Mouse (Mus musculus): ENCODE data around the gene Evpl. TPM values are rescaled to one million over a fixed set of nuclear protein-coding genes. Genes with fewer than 3 reads are reported as not detected.

The Evpl gene
- 2.1 and 2.3 TPM in 2 replicates for polyA plus RNA-seq (2012; rRNA removed; ENCODE audit: low replicate concordance)

DNA sequence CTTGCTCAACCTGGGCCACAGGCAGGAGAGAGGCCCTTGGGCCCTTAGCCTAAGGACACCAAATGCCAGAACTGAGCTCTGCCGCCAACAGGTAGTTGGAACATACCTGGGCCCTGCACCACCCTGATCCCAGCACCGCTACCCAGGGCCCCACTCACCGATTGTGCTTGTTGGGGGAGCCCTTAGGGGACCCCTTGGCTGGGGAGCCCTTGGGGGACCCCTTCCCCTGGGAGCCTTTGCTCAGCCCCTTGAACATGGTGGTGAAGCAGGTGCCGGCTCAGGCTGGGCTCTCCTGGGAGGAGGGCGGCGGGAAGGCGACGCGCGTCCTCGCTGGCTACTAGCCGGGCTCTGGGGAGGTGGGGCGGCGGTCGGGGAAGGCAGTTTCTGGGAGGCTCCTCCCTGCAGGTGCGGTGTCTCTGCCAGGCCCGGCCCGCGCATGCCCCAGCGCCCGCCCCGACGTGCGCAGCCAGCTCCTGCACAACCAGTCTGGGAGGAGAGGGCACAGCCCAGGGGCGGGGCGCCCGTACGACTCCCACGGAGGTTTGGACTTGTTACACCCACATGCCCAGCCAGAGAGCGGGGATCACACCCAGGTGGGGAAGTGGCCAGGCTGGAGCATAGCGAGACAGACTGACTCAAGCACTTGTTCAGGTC lies at the start of gene Evpl:
Gene Evpl (minus strand): TSS at position 336 of the 654 bp plus-strand sequence.

DNA sequence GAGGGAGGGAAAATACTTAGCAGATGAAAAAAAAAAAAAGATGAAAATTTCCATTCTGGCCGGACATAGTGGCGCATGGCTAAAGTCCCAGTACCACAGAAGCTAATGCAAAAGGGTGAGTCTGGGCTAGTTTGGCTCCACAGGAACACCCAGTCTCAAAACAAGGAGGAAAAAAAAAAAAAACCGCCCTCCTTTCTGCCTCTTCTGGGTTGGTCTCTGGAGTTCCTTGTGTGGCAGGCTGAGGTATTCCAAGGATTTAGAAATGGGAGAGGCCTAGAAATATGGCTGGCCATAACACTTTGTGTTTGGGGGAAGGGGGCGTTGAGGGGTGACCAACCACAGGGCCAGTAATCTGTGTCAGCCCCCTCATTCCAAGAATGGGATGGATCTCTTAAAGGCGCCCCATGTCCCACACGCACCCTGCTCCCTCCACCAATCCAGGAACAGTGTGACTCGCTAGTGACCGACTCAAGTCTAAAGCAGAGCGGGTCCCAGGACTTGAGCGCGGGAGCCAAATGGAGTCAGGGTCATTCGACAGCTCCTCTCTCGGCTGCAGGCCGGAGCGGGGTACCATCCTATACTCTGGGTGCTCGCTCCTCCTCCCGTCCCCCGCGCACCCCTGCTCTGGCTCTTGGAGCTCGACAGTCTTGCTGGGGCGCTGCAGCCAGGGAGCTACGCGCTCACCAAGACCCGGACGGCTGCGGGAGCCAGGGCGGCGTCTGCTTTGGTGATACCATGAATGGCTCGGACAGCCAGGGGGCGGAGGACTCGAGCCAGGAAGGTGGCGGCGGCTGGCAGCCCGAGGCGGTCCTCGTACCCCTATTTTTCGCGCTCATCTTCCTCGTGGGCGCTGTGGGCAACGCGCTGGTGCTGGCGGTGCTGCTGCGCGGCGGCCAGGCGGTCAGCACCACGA lies 43.1 kb upstream of the Evpl start, which contains the start of gene Galr2:
Gene Galr2 (plus strand): TSS at position 189 of the 913 bp plus-strand sequence.

DNA sequence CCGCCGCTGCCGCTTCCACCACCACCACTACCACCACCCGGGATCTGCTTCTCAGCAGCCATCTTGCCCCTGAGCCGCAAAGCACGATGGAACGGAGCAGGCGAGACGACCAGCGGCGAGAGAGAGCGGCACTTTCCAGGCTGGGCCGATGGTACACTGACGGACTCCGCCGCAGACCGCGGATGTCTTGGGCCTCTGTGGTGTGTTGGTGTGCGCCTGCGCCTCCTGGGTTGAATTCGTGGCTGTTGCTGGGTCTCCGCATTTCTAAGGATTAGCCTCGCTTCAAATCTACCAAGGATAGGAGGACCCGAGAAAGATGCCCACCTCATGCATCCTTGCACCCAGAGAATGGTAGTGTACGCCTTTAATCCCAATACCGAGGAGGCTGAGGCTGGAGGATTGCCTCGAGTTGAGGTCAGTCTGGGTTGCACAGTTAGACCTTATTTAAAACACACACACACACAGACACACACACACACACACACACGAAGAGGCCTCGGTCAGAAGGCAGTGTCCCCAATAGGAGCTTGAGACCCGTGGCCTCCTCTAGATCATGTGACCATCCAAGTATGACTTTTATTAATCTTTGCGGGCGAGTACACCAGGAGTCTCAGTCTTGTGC lies 36.3 kb upstream of the Evpl start, which contains the start of gene Srp68:
Gene Srp68 (minus strand): TSS at position 173 of the 622 bp plus-strand sequence.

DNA sequence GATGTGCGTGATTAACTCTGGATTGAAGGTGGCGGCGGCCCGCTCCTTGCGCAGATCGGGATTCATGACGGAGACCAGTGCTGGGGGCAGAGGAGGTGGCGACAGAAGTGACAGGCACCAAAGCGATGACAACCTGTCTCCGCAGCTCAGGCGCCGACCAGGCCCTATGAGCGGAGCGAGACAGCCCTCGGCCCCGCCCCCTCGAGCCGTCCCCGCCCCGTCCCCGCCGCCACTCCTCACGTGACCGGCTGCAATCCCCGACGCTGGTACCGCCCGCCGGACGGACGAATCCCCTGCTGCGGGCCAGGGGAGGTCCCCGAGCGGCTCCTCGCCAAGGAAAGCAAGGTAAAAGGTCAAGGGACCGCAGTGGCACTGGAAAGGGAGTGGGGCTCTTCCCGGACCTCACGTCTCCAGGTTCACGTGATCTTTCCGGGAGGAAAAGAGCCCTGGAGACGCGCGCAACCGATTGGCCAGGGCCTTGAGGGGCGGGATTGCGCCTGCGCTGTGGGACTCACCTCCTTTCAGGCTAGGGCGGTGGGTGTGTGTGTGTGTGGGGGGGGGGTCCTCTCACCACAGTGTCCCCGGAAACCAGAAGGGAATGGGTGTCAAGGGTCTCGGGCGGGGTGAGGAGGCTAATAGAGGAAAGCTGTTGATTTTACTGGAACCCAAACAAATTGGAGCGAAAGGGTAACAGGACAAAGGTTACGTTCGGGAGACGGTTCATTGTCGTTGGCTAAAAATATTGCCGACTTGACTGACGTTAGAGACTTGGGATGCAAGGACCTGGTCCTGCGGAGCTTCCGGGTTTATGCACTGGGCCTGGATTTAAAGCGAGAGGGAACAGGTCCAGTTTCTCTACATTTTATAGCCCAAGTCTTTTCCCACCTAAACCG lies 39.0 kb downstream of the Evpl start, which contains the start of the genes Ten1 and Acox1:
Gene Ten1 (plus strand): TSS at position 217 of the 893 bp plus-strand sequence.
Gene Acox1 (minus strand): TSS at position 407 of the 893 bp plus-strand sequence.

Other genes with a start within 250 kb of the Evpl start
- 28.6 and 54.6 TPM in 2 replicates for gene Galk1, start 225.4 kb downstream of the Evpl start, polyA plus RNA-seq (2012; rRNA removed; ENCODE audit: low replicate concordance)
- 102 and 188 TPM in 2 replicates for gene H3f3b, start 210.1 kb downstream of the Evpl start, polyA plus RNA-seq (2012; rRNA removed; ENCODE audit: low replicate concordance)
- 37.4 and 48.0 TPM in 2 replicates for gene Unk, start 207.8 kb downstream of the Evpl start, polyA plus RNA-seq (2012; rRNA removed; ENCODE audit: low replicate concordance)
- gene Unc13d, start 160.1 kb downstream of the Evpl start, polyA plus RNA-seq (2012; rRNA removed; ENCODE audit: low replicate concordance): 14.4 and 37.9 TPM in 2 replicates
- gene Wbp2, start 151.1 kb downstream of the Evpl start, polyA plus RNA-seq (2012; rRNA removed; ENCODE audit: low replicate concordance): 291 and 325 TPM in 2 replicates
- gene Trim47, start 110.9 kb downstream of the Evpl start, polyA plus RNA-seq (2012; rRNA removed; ENCODE audit: low replicate concordance): 42.5 and 95.6 TPM in 2 replicates
- gene Trim65, start 106.9 kb downstream of the Evpl start, polyA plus RNA-seq (2012; rRNA removed; ENCODE audit: low replicate concordance): 20.6 and 27.9 TPM in 2 replicates
- 44.1 and 64.5 TPM in 2 replicates for gene Mrpl38, start 99.2 kb downstream of the Evpl start, polyA plus RNA-seq (2012; rRNA removed; ENCODE audit: low replicate concordance)
- 22.1 and 23.9 TPM in 2 replicates for gene Fbf1, start 69.9 kb downstream of the Evpl start, polyA plus RNA-seq (2012; rRNA removed; ENCODE audit: low replicate concordance)
- gene Ten1, start 39.2 kb downstream of the Evpl start, polyA plus RNA-seq (2012; rRNA removed; ENCODE audit: low replicate concordance): 22.2 and 23.8 TPM in 2 replicates
- gene Acox1, start 39.0 kb downstream of the Evpl start, polyA plus RNA-seq (2012; rRNA removed; ENCODE audit: low replicate concordance): 109 and 191 TPM in 2 replicates
- gene Srp68, start 36.1 kb upstream of the Evpl start, polyA plus RNA-seq (2012; rRNA removed; ENCODE audit: low replicate concordance): 30.3 and 47.4 TPM in 2 replicates
- 0.06 and 0.19 TPM in 2 replicates for gene Galr2, start 42.9 kb upstream of the Evpl start, polyA plus RNA-seq (2012; rRNA removed; ENCODE audit: low replicate concordance)
- gene Exoc7, start 69.2 kb upstream of the Evpl start, polyA plus RNA-seq (2012; rRNA removed; ENCODE audit: low replicate concordance): 27.4 and 47.5 TPM in 2 replicates
- gene Foxj1, start 97.3 kb upstream of the Evpl start, polyA plus RNA-seq (2012; rRNA removed; ENCODE audit: low replicate concordance): 1.7 and 4.5 TPM in 2 replicates
- gene Rnf157, start 175.0 kb upstream of the Evpl start, polyA plus RNA-seq (2012; rRNA removed; ENCODE audit: low replicate concordance): 7.3 TPM in 2 replicates
- gene Ubald2, start 196.0 kb upstream of the Evpl start, polyA plus RNA-seq (2012; rRNA removed; ENCODE audit: low replicate concordance): 98.8 and 178 TPM in 2 replicates
- 0.27 and 0.59 TPM in 2 replicates for gene Qrich2, start 228.2 kb upstream of the Evpl start, polyA plus RNA-seq (2012; rRNA removed; ENCODE audit: low replicate concordance)